Mouse (Mus musculus) urinary bladder, adult 18-20 months (tissue): ENCODE measurements at regions not wholly inside any gene's neighbourhood (a gene's known extent, or its start where the extent isn't known, plus 50 kb on each side); places are given as distances from the start of the nearest gene placed in this dataset.

ENCODE experiments used
- DNase-seq, 2 experiments: peaks; one replicate each; pipeline ENCODE4 v3.0.0; 2022; ENCODE audit warnings: low spot score in 2 of 2, mixed read lengths in 2 of 2

DNA sequence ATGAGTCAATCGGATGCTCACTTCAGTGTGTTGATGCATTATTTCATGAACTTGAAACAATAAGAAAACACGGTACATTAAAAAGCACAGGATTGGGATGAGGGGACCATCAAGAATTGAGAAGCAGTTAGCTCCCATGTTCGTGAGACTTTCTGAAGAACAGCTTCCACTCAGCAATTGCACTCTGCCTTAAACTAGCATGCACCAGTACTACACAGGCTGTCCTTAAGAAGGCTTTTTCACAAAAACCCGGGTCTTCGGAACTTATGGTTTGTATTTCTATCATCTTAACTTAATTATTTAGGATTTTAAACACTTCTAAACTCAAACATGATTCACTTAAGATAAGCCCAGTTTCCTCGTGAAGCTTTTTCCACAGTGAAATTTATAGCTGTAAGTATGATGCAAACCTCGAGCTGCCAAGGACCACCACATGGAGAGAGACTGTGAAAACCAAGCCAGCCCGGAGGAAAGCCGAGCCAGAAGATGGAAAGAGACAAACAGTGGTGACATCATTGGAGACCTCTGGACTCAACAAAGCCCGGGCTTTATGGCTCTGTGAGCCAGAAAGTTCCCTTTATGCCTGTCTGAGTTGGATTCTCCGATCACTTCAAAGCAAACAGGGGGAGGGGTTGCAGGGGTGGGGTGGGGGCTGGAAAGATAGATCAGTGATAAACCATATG, 162.7 kb upstream of the Atp2b1 start:
- DNase-seq: no peak

DNA sequence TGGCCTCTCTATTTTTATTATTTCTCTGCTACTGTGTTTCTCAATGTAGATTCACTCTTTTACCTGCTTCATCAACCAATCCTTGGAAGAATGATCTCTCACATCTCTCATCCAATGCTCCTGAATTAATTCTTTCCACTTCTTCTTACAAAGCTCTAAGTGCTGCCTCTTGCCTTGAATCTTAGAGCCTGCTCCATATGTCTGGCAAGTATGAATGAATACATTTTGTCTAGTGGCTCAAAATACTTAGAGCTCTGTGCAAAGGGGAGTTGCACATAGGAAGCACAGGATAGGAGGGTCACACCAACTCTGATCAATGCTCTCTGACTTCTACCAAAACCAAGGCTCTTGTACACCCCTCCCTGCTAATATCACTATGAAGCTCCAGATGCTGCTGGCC, 153.1 kb upstream of the Atp2b1 start:
- DNase-seq: no peak

DNA sequence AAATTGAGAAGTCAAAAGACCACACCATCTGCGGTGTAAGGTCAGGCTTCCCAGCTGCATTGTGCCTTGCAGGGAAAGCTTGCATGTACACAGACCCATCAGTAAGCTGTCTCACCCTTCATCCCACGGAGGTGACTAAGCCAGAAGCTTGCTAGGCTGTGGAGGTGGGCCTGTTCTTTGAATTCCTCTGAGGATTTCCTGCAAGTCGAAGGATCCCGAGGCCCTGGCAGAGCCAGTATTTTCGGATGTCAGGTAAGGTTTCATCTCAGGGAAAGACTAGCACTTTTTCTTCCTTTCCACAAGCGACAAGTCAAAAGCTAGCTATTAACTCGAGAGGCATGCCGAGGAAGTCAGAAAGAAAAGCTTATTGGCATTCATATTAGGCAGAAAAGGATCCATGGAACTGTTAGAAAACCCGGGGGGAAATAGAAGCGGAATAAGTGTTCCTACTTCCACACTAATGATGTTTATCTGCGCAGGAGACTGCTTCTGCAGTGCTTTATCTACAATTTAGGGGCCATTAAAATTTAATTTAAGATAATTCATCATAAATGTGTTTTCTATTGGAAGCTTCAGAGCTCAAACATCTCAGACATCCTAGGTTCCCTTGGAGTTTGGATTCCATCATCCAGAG, 148.3 kb upstream of the Atp2b1 start:
- no peak for DNase-seq

DNA sequence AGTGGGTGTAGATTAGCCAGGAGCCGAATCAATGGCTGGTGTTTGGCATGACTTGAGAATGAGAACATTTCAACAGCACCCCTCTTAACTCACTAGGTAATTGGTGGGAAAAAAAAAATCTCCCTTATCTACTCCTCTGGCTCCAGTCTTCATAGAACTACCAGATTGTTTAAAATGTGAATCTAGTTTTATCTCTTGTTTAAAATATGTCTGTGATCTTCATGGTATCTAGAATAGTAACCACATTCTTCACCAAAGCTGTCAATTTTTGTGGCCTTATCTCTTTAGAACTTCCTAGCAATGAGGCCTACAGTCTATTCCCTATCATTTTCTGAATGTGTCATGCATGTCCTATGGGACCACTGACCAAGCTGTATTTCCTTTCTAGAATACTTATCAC, 134.4 kb upstream of the Atp2b1 start:
- DNase-seq: no peak

DNA sequence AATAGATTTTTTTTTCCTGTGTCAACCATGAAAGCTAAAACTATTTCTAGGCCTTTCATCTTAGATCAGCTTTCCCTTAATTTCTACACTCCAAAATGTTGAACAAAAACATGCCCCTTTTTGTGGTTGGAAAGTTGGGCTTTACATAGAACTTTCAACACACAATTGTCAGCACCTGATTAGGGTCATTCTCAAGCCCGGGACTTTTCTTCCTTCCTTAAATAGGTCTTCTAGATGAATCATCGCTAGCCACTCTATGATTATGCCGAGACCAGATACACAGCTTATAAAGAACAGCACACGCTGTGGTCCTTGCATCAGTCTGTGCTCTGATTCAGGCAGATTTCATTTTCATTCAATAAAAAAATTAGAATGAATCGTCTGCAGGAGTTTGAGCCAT, 133.3 kb upstream of the Atp2b1 start:
- no peak for DNase-seq

DNA sequence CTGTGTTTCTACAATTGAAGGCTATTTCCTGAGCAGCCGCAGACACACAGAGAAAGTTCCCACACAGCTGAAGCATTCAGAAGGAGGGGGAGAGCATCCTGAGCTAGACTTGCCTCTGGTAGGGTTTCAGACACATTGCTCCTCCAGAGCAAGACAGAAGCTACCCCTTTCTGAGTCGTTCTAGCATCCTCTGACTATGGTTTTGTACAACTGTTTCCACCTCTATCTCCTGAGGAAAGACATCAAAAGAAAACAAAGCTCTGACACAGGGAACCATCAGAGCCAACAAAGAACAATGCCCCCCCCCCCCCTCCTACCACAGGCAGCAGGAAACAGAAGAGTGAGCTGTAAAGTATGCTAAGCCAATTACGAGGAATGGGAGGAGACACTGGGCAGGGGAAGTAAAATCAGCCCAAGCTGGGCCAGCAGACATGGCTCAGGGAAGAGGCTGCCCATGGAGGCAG, 132.3 kb upstream of the Atp2b1 start:
- DNase-seq: no peak

DNA sequence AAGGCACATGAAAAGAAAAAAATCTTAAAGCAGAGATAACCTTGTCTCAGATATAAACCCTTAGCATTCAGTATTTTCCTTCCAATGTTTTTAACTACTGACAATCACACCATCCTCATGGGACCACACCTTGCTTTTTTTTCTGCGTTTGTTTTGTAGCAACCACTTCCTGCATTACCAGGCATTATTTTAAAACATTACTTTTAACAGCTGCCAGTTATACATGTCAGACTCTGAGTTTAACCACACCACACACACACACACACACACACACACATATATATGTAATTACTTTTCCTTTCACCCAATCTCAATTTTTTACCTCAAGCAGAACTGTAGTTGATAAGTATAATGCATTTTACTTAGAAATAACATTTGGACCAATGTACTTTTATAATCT, 128.8 kb upstream of the Atp2b1 start:
- DNase-seq: no peak

DNA sequence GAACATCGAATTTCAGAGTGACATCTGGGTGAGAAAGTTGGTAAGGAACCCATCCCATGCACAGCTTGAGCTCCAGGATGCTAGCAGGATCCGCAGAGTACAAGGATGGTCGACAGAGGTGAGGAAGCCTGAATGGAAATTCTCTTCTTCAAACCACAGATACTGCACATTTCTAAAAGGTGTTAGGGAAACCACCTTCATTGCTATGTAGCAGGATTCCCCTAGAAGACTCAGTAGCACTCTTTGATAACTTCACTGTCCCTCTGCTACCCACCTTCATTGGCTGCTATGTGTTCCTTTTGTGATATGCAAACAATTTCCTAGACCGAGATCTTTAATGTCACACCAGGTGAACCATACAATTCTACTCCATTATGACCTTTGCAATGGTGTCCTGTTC, 128.1 kb upstream of the Atp2b1 start:
- no peak for DNase-seq

DNA sequence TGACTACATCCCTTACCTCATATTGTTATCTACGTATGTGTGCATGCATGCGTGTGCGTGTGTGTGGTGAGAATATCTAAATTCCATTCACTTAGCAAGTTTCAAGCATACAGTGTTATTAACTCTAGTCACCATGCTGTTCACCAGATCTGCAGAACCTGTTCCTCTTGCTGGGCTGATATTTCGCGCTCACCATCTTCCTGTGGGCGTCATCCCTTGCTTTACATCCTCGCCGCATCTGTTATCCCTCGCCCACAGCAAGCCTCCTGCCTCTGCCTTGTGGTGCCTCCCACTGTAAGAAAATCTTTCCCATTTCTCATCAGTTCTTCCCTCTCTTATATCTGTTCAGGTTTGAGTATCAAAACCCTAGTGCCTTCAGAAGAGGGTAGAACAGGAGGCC, 124.4 kb upstream of the Atp2b1 start:
- DNase-seq: no peak

DNA sequence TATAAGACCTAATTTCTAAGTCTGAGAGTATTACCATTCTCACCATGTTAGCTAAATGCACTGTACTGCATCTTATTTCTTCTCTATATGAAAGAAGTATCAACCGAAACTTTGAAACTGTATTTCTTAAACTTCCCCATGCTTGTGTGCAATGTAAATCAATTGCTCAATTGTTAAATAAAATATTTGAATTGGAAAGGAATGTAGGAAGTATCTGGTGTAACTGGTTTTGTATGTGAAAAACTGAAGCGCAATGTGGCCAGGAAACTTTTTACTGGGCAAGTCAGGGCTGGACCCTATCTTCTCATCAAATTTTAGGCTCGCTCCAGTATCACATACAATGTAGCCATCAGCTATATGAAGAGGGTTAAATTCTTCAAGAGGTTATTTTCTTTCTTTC, 123.8 kb upstream of the Atp2b1 start:
- DNase-seq: no peak

DNA sequence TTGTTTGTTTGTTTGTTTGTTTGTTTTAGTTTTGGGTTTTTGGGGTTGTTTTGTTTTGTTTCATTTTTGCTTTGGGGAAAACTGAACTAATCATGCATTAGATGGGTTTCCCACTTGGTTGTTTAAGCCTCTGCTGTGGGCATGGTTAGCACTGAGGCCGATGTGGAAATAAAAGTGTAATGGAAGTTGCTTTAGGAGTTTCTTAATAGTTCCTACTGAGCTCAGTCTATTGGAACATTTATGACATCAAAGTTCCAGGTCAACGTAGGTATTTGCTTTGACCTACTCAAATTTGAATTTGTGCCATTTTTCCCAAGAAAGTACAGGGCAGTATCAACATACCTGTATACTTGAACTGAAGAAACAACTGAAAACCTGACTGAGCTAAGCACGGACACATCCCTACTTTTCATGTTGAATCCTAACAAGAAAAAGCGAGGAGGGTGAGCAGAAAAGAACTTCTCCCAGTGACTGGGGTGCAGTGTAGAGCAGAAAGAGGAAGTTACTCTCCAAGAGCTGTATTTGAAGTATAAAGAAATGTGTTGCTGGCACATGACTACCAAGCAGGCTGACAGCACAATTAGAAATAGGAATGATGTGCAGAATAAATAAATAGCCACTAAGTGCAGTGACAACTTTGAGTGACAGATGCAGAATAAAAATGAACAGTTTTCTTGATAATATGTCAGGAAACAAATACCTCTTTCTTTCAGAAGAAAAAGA, 122.0 kb upstream of the Atp2b1 start:
- no peak for DNase-seq

DNA sequence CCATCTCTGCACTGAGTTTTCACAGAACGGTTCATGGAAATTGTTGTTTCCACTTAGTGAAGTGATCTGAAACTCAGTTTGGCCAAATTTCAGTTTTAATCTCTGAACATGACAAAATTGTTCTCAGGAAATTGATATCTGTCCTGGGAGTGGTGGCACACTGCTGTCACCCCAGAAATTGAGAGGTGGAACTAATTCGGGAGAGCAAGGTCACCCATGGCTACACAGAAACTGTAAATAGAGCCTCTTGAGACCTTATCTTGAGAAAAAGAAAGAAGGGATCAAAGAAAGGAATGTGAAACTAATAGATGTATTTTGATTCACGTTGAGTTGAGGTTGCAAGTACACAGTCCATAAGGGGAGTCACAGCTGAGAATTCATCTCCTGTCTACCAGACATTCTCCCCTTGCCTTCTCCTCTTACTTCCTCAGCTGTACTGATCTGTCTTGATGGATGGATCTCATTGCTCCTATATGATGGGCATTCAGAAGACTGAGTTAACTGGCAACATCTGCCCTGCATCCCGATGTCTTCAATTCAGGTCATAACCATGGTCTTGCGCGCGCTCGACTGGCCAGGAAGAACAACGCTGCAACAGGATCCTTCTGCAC, 120.2 kb upstream of the Atp2b1 start:
- DNase-seq: no peak

DNA sequence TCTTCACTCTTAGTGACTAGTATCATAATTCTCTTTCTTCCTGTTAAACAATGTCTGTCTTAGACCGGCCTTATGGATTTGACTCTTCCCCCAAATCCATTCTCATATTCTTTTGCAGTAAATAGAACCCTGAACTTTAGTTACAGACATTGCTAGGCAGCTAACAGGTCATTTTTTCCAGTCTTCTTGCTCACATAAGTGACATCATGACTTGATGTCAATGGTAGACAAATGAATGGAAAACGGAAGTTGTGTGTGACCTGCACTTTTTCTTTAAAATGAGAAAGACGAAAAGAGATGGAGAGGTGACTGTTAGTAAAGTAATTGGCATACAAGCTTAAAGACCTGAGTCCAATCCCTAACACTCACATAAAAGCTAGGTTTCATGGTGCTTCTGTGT, 118.2 kb upstream of the Atp2b1 start:
- DNase-seq: no peak

DNA sequence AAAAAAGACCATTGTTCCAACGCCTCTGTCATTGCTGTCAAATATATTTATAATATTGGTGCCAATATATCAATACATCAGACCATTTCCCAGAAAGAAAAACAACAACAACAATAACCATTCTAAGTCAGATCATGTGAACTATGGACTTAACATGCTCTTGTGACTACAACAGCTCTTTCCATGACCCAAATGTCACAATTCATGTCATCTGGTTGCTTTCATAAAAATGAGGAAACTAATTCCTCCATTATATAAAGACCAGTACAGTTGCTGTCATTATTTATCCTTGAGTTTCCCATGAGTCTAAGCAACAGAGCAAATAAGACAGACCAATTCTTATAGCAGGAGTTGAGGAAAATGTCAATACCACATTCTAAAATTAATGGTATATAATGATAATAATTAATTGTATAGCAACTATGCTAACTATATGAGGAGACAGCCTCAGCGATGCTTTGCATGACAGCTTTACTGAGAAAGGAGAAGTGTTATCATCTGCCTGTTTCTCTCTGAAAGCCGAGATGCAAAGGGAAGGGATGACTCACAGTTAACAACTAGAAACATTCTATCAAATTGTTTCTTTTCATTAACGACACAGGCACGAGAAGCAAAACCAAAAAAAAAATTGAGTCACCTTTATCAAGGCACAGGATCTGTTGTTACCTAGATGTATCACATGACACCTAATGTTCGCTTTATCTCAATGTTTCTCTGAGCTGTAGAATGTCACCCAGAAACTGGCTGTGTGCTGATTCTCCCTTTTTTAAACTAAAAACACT, 115.4 kb upstream of the Atp2b1 start:
- DNase-seq: no peak

DNA sequence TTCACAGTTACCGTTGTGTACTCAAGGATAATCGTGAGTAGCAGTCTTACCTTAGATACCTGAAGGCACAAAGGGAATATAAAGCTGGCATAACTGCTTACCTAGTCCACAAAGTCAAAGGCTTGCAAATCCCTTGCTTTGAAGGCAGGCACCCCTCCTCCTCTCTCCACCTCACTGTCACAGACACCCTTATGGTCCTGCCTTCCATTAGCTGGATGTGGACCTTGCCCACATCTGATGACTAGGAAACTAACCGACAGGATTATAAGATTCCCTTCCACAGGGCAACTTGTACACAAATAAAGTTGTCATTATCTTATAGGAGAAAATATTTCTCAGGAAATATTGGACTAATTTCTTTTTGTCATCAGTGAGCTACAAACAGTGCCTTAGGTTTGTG, 114.4 kb upstream of the Atp2b1 start:
- DNase-seq: no peak

DNA sequence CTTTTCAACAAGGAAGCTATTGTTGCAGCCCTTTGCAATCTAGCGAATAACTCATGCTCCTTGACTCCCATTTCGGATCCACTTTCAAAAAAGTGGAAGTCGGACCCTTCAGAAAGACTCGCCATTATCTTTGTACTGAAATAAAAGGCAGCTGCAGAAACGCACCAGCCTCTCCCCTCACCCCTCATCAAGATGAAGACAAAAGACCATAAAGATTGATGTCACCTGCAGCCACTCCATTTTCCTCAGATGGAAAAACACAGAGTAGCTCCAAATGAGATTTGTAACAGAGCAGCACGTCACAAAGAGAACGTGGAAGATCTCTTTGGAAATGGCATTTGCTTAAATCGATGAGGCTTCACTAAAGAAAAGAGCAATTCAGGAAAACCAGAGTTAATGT, 113.3 kb upstream of the Atp2b1 start:
- no peak for DNase-seq

DNA sequence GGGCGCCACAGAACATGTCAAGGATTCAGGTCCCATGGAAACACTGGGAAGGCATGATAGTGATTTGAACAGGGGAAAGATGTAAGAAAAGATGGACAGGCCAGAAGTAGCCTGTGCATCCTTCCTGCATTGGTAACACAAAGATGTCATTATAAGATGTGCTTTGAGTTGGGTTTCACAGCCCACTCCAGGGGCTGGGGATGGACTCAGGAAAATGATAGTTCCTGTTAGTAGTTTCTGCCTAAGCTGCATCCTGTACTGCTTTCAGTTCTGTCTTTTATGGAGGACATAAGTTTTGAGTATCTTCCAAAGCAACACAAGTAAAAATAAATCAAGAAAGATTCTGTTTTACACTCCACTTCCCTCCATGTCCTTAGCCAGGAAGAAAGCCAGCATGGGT, 109.2 kb upstream of the Atp2b1 start:
- no peak for DNase-seq

DNA sequence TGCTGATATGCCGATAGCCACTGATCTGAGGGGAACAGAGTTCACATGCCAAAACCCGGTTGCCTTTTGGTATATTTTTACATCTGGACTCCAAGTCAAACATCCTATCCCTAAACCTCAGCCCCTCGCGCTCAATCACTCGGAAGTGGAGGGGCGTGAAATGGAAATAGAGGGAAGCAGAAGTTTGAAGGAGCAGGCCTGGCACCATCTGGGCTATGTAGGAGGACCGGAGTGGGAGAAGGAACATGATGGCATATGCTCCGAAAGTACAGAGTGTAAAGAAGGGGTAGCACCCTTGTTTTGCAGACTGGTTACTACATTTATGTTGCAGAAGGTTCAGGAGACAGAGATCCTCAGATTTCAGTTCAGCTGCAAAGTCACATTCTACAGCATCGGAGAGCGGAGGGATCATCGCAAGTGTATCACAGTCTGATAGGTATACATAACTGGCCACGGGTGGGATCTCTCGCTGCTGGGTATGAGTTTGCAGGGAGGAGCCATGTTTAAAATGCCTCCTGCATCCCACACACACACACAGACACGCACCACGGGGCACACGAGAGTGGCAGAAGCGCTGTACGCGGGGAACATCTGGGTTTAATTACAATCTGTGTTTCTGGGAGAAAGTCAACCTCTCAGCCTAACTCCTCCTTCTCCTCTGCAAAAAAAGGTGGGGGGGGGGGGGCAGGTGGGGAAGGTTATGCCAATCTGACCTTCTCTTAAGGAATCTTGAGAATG, 107.2 kb upstream of the Atp2b1 start:
- DNase-seq: no peak

DNA sequence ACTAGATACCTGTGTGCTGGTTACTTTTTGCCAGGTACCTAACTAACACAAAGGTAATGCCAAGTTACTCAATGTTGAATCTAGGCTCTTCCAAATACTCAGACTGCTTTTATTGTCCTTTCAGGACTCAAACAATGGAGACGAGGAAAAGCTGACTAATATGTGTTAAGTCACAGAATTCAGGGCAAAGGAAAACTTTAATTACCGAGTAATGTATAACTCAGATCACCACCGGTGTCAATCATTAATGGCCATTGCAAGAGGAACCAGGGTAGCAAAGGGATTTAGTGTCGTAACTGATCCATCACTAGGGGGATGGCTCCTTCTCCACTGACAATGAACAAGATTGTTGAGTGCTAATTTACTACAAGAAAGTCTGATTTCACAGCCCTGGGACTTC, 105.6 kb upstream of the Atp2b1 start:
- DNase-seq: no peak

DNA sequence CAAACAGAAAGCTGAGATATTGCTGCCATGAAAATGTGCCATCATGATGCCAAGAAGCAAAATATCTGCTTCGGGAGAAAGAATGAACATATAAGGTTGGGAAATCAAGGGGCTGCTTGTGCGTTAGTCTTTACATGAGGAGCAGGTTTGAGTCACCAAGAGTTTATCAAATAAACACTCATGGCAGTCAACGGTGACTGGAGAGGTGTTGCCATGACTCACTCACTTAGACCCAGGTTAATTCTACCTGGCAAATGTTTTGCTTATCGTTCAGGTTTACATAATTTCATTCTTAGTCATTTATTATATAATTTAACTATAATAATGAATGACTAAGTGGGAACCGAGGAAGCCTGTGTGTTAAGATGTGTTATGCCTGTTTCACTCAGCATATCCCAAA, 85.2 kb upstream of the Atp2b1 start:
- DNase-seq: no peak

DNA sequence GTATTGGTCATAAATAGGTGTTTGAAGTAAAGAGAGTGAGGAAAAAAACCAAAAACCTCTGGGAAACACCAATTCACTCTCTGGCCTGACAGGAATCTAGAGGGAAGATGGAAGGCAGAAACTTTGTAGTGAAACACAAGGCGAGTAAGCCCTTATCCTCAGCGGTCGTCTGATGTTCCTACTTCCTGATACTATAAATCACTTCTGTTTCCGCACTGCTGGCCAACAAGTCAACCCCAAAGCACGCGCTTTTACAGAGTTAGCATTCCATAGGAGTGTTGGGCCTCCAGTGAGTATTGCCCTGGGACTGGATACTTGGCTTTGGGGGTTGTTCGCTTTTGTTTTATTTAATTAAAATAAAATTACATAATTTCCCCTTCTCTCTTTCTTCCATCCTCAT, 82.7 kb upstream of the Atp2b1 start:
- no peak for DNase-seq
